Mouse (Mus musculus): Measurements from ENCODE around the gene Gm10282. TPM values are rescaled to one million over a fixed set of nuclear protein-coding genes. Genes with fewer than 3 reads are reported as not detected.

The Gm10282 gene
- total and polyA plus RNA-seq, 3 experiments: 18.3 to 176 (median 76.4) TPM

- no peak; the same call in 1 of the 2 replicates for TF ChIP-seq ZKSCAN1 (IDR thresholded peaks at IDR 0.05; ENCODE audit: borderline replicate concordance, low read depth, low read length)
- TF ChIP-seq MAFK (IDR thresholded peaks at IDR 0.05; ENCODE audit: insufficient replicate concordance, low read length): peak; percentile 67; the same call in 1 of the 2 replicates
- peak; percentile 77 for TF ChIP-seq JUN (IDR thresholded peaks at IDR 0.05; ENCODE audit: insufficient read depth, low read depth, low read length)
- 0 out of 2 replicates have a peak, but pooled peaks have one; percentile 28 for TF ChIP-seq KAT2A (IDR thresholded peaks at IDR 0.05; ENCODE audit: insufficient replicate concordance, low read length)
- TF ChIP-seq MEF2A (IDR thresholded peaks at IDR 0.05; ENCODE audit: borderline replicate concordance, low read depth, low read length): peak; percentile 78; the same call in 1 of the 2 replicates
- TF ChIP-seq BHLHE40 (IDR thresholded peaks at IDR 0.05; ENCODE audit: low read depth, low read length): peak; percentile 79
- no peak; the same call in 1 of the 2 replicates for TF ChIP-seq HCFC1 (IDR thresholded peaks at IDR 0.05; ENCODE audit: low read depth, low read length)
- peak; percentile 98 for TF ChIP-seq IRF4 (IDR thresholded peaks at IDR 0.05; ENCODE audit: low read depth, low read length)
- TF ChIP-seq JUND (conservative IDR thresholded peaks at IDR 0.05; ENCODE audit: low read depth, low read length): peak; percentile 79
- peak; percentile 38; the same call in 1 of the 2 replicates for TF ChIP-seq ZNF384 (IDR thresholded peaks at IDR 0.05; ENCODE audit: low read depth, low read length)
- TF ChIP-seq RAD21 (IDR thresholded peaks at IDR 0.05; ENCODE audit: low read depth, low read length): no peak; the same call in 1 of the 2 replicates
- peak; percentile 93 for TF ChIP-seq EP300 (IDR thresholded peaks at IDR 0.05; ENCODE audit: low read length)
- no peak for TF ChIP-seq PAX5 (IDR thresholded peaks at IDR 0.05; ENCODE audit: low read length)
These were observed 25.9 kb upstream of the Gm10282 start (continued) for GRCm38 (mm10) chr8:72330806-72331516.

- H3K79me2 ChIP-seq (replicated peaks; ENCODE audit: control insufficient read depth, extremely low read depth, insufficient read depth, poor library complexity, severe bottlenecking): no peaks in the 10 kb centered on the region
- dilution Hi-C loops (cut with MboI; ENCODE audit: extremely low pct_ligation_motif_present, extremely low pct_unique_long_range_greater_than_20kb, low sequenced_read_pairs) (no loop called here), in situ Hi-C loops (cut with MboI; ENCODE audit: low pct_ligation_motif_present, low pct_unique_long_range_greater_than_20kb, low sequenced_read_pairs) (no loop called here)
- H3K4me2 ChIP-seq (ENCODE audit: insufficient read depth, low read depth, poor library complexity, severe bottlenecking): no peak overlapping the region
- no peak overlapping the region for H3K27ac ChIP-seq (ENCODE audit: insufficient read depth, low read depth)
- H3K36me3 ChIP-seq (replicated peaks in 1 of 2; ENCODE audit: control insufficient read depth in 1 of 2, insufficient read depth in 1 of 2, low read length in 1 of 2): no peaks in the 10 kb centered on the region
- no peaks in the 10 kb centered on the region for H3K9me3 ChIP-seq (replicated peaks; ENCODE audit: low read length)
- no peak overlapping the region for H3K4me3 ChIP-seq (replicated peaks in 1 of 3; ENCODE audit: low read depth in 2 of 3, low read length in 2 of 3, poor library complexity in 1 of 3)
- peaks cover 18 to 34% of the 10 kb centered on the region in 2 experiments for H3K4me1 ChIP-seq (ENCODE audit: control insufficient read depth in 1 of 2, insufficient read depth in 2 of 2)
- TF ChIP-seq ZC3H11A (IDR thresholded peaks at IDR 0.05; ENCODE audit: low read depth, low read length) (no peak), SMC3 (IDR thresholded peaks at IDR 0.05; ENCODE audit: low read depth, low read length) (no peak), SIN3A (IDR thresholded peaks at IDR 0.05; ENCODE audit: low read length) (no peak), CHD1 (IDR thresholded peaks at IDR 0.05; ENCODE audit: low read depth, low read length) (no peak), TCF12 (IDR thresholded peaks at IDR 0.05; ENCODE audit: low read depth, low read length) (no peak), ZKSCAN1 (IDR thresholded peaks at IDR 0.05; ENCODE audit: borderline replicate concordance, low read depth, low read length) (no peak), USF1 (IDR thresholded peaks at IDR 0.05; ENCODE audit: low read depth, low read length) (no peak), UBTF (IDR thresholded peaks at IDR 0.05; ENCODE audit: low read depth, low read length) (no peak), HCFC1 (IDR thresholded peaks at IDR 0.05; ENCODE audit: low read depth, low read length) (no peak), MAZ (IDR thresholded peaks at IDR 0.05; ENCODE audit: low read depth, low read length) (no peak), POLR2AphosphoS2 (IDR thresholded peaks at IDR 0.05; ENCODE audit: low read depth, low read length) (no peak), TBP (conservative IDR thresholded peaks at IDR 0.05; ENCODE audit: low read depth, low read length) (no peak), NELFE (IDR thresholded peaks at IDR 0.05; ENCODE audit: low read depth, low read length) (no peak), ELF1 (IDR thresholded peaks at IDR 0.05; ENCODE audit: low read depth, low read length) (no peak), USF2 (conservative IDR thresholded peaks at IDR 0.05; ENCODE audit: low read depth, low read length) (no peak), RAD21 (IDR thresholded peaks at IDR 0.05; ENCODE audit: low read depth, low read length) (no peak), MAFK (IDR thresholded peaks at IDR 0.05; ENCODE audit: insufficient replicate concordance, low read length) (no peak)
- peaks cover 2% of the 10 kb centered on the region for H3K27me3 ChIP-seq (replicated peaks)
- H3K9ac ChIP-seq (ENCODE audit: insufficient read depth, low read depth): no peak overlapping the region
- DNase-seq (ENCODE audit: extremely low read depth): no peak
These were observed 24.1 kb upstream of the Gm10282 start for GRCm38 (mm10) chr8:72329116-72329515.
